Mouse (Mus musculus): ENCODE results near the gene Pga5. TPM values are rescaled to one million over a fixed set of nuclear protein-coding genes. Genes with fewer than 3 reads are reported as not detected.

Gene Pga5
- polyA plus RNA-seq, 1 experiment from 2014 or later = not detected

- Histone ChIP-seq H3K9ac (no peak overlapping the region), H3K27me3 (no peaks in the 10 kb centered on the region; the same call in 1 of the 2 replicates), H3K27ac (replicated peaks) (0 out of 2 replicates have a peak overlapping the region, but pooled peaks have one; percentile 9), H3K4me2 (no peak overlapping the region), H3K9me3 (replicated peaks) (no peaks in the 10 kb centered on the region), H3K4me3 (replicated peaks) (no peak overlapping the region), H3K36me3 (replicated peaks) (no peaks in the 10 kb centered on the region), H3K4me1 (replicated peaks) (peaks cover 75% of the 10 kb centered on the region)
- WGBS (ENCODE audit: insufficient replicate concordance) = 71% methylated on average over 7 of the region's 7 CpGs
- ATAC-seq (ENCODE audit: insufficient read depth) = no peak
These were observed 40.0 kb downstream of the Pga5 start for GRCm38 (mm10) chr19:10637840-10638239.

GRCm38 (mm10) chr19:10634872-10635318, 43.0 kb downstream of the Pga5 start:
- Histone ChIP-seq H3K4me2 (peak overlapping the region; percentile 96), H3K9ac (peak overlapping the region; percentile 74), H3K4me3 (replicated peaks) (peak overlapping the region; percentile 61), H3K27me3 (no peaks in the 10 kb centered on the region; the same call in 1 of the 2 replicates), H3K27ac (replicated peaks) (peak overlapping the region; percentile 60), H3K36me3 (replicated peaks) (peaks cover 22% of the 10 kb centered on the region), H3K9me3 (replicated peaks) (no peaks in the 10 kb centered on the region), H3K4me1 (replicated peaks) (peaks cover 63% of the 10 kb centered on the region)
- WGBS (ENCODE audit: insufficient replicate concordance) = 5% methylated on average over 21 of the region's 21 CpGs
- peak; percentile 89 for ATAC-seq (ENCODE audit: insufficient read depth)

GRCm38 (mm10) chr19:10634106-10634871, 43.6 kb downstream of the Pga5 start, which contains the start of gene Vwce:
Vwce (plus strand) TSS chr19:10634213.
- peak within 1 kb of the TSS; percentile 61 for H3K4me3 ChIP-seq (replicated peaks)
- H3K4me2 ChIP-seq = peak within 1 kb of the TSS; percentile 96
- H3K27me3 ChIP-seq = no peaks in the 10 kb centered on the region; the same call in 1 of the 2 replicates
- no peaks in the 10 kb centered on the region for H3K9me3 ChIP-seq (replicated peaks)
- WGBS (ENCODE audit: insufficient replicate concordance) = 3% methylated on average over 32 of the region's 32 CpGs
- ATAC-seq (ENCODE audit: insufficient read depth) = peak; percentile 84
- H3K4me1 ChIP-seq (replicated peaks) = peaks cover 59% of the 10 kb centered on the region
- peak within 1 kb of the TSS; percentile 74 for H3K9ac ChIP-seq
- H3K27ac ChIP-seq (replicated peaks) = peak within 1 kb of the TSS; percentile 60
- H3K36me3 ChIP-seq (replicated peaks) = peaks cover 28% of the 10 kb centered on the region

Other genes starting within 250 kb of the Pga5 start
- 0.07 TPM in 1 of 2 replicates, not detected in the other for gene Lrrc10b, start 220.6 kb downstream of the Pga5 start, polyA plus RNA-seq (2015; fragmentation: Nextera tagmentation; extraction: Ambion mirVana)
- gene Ppp1r32, start 195.1 kb downstream of the Pga5 start, polyA plus RNA-seq (2015; fragmentation: Nextera tagmentation; extraction: Ambion mirVana) = not detected in 2 replicates
- 11.1 and 12.3 TPM in 2 replicates for gene Cpsf7, start 152.8 kb downstream of the Pga5 start, polyA plus RNA-seq (2015; fragmentation: Nextera tagmentation; extraction: Ambion mirVana)
- gene Sdhaf2, start 151.9 kb downstream of the Pga5 start, polyA plus RNA-seq (2015; fragmentation: Nextera tagmentation; extraction: Ambion mirVana) = 26.3 and 26.6 TPM in 2 replicates
- gene Tmem216, start 121.8 kb downstream of the Pga5 start, polyA plus RNA-seq (2015; fragmentation: Nextera tagmentation; extraction: Ambion mirVana) = 11.7 and 12.1 TPM in 2 replicates
- gene Cyb561a3, start 100.9 kb downstream of the Pga5 start, polyA plus RNA-seq (2015; fragmentation: Nextera tagmentation; extraction: Ambion mirVana) = 14.5 and 18.0 TPM in 2 replicates
- gene Tmem138, start 100.7 kb downstream of the Pga5 start, polyA plus RNA-seq (2015; fragmentation: Nextera tagmentation; extraction: Ambion mirVana) = 10.9 and 11.6 TPM in 2 replicates
- 151 and 177 TPM in 2 replicates for gene Ddb1, start 72.7 kb downstream of the Pga5 start, polyA plus RNA-seq (2015; fragmentation: Nextera tagmentation; extraction: Ambion mirVana)
- gene Tkfc, start 72.4 kb downstream of the Pga5 start, polyA plus RNA-seq (2015; fragmentation: Nextera tagmentation; extraction: Ambion mirVana) = 27.1 and 33.0 TPM in 2 replicates
- gene Vwce, start 43.9 kb downstream of the Pga5 start, polyA plus RNA-seq (2015; fragmentation: Nextera tagmentation; extraction: Ambion mirVana) = 11.8 and 11.9 TPM in 2 replicates
- 11.4 and 12.1 TPM in 2 replicates for gene Vps37c, start 10.7 kb upstream of the Pga5 start, polyA plus RNA-seq (2015; fragmentation: Nextera tagmentation; extraction: Ambion mirVana)
- 0.03 TPM in 1 of 2 replicates, not detected in the other for gene Cd5, start 60.9 kb upstream of the Pga5 start, polyA plus RNA-seq (2015; fragmentation: Nextera tagmentation; extraction: Ambion mirVana)
- 0.05 TPM in 1 of 2 replicates, not detected in the other for gene Cd6, start 152.0 kb upstream of the Pga5 start, polyA plus RNA-seq (2015; fragmentation: Nextera tagmentation; extraction: Ambion mirVana)
- gene Slc15a3, start 161.7 kb upstream of the Pga5 start, polyA plus RNA-seq (2015; fragmentation: Nextera tagmentation; extraction: Ambion mirVana) = 1.2 and 1.7 TPM in 2 replicates
- gene Tmem132a, start 191.9 kb upstream of the Pga5 start, polyA plus RNA-seq (2015; fragmentation: Nextera tagmentation; extraction: Ambion mirVana) = 2.8 and 3.5 TPM in 2 replicates
- 20.0 and 20.6 TPM in 2 replicates for gene Tmem109, start 203.9 kb upstream of the Pga5 start, polyA plus RNA-seq (2015; fragmentation: Nextera tagmentation; extraction: Ambion mirVana)
- gene Prpf19, start 217.2 kb upstream of the Pga5 start, polyA plus RNA-seq (2015; fragmentation: Nextera tagmentation; extraction: Ambion mirVana) = 13.6 and 14.5 TPM in 2 replicates
- gene Zp1, start 242.6 kb upstream of the Pga5 start, polyA plus RNA-seq (2015; fragmentation: Nextera tagmentation; extraction: Ambion mirVana) = not detected in 2 replicates

Data from liver, embryonic 15.5 days (tissue).